Mouse (Mus musculus) bone marrow, adult 2 months (tissue): ENCODE results near the gene Sort1.

Source experiments
- CTCF ChIP-seq: fragments of 200-500 bp; IDR thresholded peaks from 2 replicates; pipeline ENCODE4 v1.5.1; 2011; ENCODE audit warnings: low read length, control low read depth; ENCODE audit not compliant: control insufficient read depth, insufficient read depth
- POLR2A ChIP-seq: fragments of 200-500 bp; IDR thresholded peaks from 2 replicates; pipeline ENCODE4 v1.6.1; 2011; ENCODE audit warnings: low read depth, mild to moderate bottlenecking, control low read depth, low read length, borderline replicate concordance; ENCODE audit not compliant: control insufficient read depth

DNA sequence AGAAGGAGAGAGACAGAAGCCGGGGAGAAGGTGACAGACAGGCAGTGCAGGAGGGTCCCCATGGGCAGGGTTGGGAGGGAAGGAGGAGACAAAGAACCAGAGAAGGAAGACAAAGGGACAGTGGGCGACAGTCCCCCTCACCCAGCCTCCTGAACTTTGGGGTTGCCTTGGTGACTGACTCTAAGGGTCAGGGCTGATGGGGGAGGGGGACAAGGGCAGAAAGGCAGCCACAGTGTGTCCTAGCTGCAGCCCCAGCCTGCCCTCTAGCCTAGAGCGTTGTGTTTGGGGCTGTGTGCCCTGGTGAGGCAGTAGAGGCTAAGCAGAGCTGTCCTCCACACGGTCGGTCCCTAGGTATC, 126.5 kb downstream of the Sort1 start:
- TF ChIP-seq CTCF (no peak), POLR2A (no peak)
